Mouse (Mus musculus): ENCODE data around the gene Vav3. TPM values are rescaled to one million over a fixed set of nuclear protein-coding genes. Genes with fewer than 3 reads are reported as not detected.

Gene Vav3
- polyA plus RNA-seq, 1 experiment = 4.3 TPM

DNA sequence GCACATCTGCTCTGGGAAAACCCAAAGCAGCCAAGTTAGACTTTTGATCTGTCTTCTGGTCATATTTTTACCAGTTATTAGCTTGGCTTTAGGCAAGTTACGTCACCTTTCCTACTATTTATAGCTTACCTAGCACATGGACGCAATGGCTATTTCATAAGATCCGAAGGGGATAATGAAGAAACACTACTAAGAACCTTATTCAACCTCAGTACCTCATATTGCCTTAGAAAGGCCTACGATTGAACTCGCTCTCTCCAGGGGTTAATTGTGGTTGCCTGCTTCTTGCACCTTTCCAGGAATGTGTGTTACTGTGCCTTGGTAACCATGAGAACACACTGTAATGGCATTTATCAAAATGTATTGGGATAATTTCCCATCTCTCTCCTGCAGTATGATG is 61.1 kb downstream of the Vav3 start:
- Histone ChIP-seq H3K27me3 (ENCODE audit: control insufficient read depth, insufficient read depth, low read length) (no peaks in the 10 kb centered on the region), H3K4me1 (ENCODE audit: control insufficient read depth, insufficient read depth, low read length) (no peaks in the 10 kb centered on the region), H3K36me3 (ENCODE audit: control insufficient read depth, insufficient read depth, low read length) (no peaks in the 10 kb centered on the region), H3K4me3 (ENCODE audit: control insufficient read depth, low read depth, low read length) (no peak overlapping the region), H3K27ac (ENCODE audit: control insufficient read depth, insufficient read depth, low read depth, low read length) (no peak overlapping the region)
- TF ChIP-seq POLR2A (IDR thresholded peaks at IDR 0.05; ENCODE audit: control insufficient read depth, low read depth, low read length) (no peak), CTCF (IDR thresholded peaks at IDR 0.05; ENCODE audit: control insufficient read depth, insufficient read depth, insufficient replicate concordance, low read depth, low read length) (no peak)

DNA sequence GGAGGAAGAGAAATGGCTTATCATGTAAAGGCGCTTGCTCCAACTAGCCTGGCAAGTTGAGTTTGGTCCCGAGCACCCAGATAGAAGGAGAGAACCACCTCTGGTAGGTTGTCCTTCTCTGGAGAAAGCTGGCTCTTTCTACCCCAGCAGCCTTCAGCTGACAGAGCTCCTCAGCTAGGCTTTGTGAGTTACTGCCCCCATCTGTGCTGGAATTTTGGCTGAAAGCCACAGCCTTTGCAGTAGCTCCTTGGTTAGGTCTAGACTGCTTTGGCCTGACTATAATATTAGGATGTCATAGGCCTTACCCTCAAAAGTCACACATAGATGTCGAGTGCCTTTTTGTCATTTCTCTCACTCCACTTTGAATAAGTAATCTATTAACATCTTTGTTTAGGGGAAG is 70.8 kb downstream of the Vav3 start:
- Histone ChIP-seq H3K27me3 (ENCODE audit: control insufficient read depth, insufficient read depth, low read length) (no peaks in the 10 kb centered on the region), H3K36me3 (ENCODE audit: control insufficient read depth, insufficient read depth, low read length) (no peaks in the 10 kb centered on the region), H3K4me1 (ENCODE audit: control insufficient read depth, insufficient read depth, low read length) (no peaks in the 10 kb centered on the region), H3K4me3 (ENCODE audit: control insufficient read depth, low read depth, low read length) (no peak overlapping the region), H3K27ac (ENCODE audit: control insufficient read depth, insufficient read depth, low read depth, low read length) (no peak overlapping the region)
- no peak for TF ChIP-seq CTCF (IDR thresholded peaks at IDR 0.05; ENCODE audit: control insufficient read depth, insufficient read depth, insufficient replicate concordance, low read depth, low read length)

DNA sequence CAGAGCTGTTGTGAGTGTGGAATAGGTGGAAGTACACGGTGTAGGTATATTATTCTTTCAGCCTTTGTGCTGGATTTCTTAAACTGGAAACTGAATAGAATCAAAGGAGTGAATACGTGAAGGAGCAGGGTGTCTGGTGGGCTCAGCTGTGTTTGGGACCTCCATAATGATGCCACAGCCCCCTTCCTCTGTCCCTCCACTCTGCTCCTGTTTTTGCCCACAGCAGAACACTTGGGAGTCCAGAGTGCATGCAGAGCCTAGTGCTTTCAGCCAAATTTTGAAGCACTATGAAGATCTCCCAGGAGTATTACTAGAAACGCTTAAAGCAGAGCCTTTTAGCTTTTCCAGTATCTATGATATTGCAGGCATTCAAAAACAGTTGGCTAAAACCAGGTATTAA is 80.0 kb downstream of the Vav3 start:
- TF ChIP-seq POLR2A (IDR thresholded peaks at IDR 0.05; ENCODE audit: control insufficient read depth, low read depth, low read length) (no peak), CTCF (IDR thresholded peaks at IDR 0.05; ENCODE audit: control insufficient read depth, insufficient read depth, insufficient replicate concordance, low read depth, low read length) (no peak)
- H3K27me3 ChIP-seq (ENCODE audit: control insufficient read depth, insufficient read depth, low read length) = no peaks in the 10 kb centered on the region

DNA sequence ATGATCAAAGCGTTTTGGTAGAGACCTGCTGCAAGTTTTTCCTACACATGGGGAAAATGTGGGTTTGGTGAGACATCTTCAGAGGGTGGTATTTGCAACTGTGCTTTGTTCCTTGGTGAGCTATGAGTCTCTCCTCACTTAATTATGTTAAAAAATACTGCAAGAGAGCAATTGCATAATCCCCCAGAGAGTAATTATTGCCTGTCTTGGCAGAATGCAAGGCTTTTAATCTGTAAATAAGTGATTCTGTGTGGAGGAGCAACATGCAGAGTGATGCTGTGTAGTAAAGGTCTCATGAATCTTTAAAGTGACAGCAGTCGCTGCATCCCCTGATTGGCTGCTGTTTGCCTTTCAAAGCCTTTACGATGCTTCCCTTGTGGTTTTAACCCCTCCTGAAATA is 80.6 kb downstream of the Vav3 start:
- H3K27me3 ChIP-seq (ENCODE audit: control insufficient read depth, insufficient read depth, low read length) = no peaks in the 10 kb centered on the region
- H3K4me3 ChIP-seq (ENCODE audit: control insufficient read depth, low read depth, low read length) = no peak overlapping the region
- no peaks in the 10 kb centered on the region for H3K4me1 ChIP-seq (ENCODE audit: control insufficient read depth, insufficient read depth, low read length)
- H3K27ac ChIP-seq (ENCODE audit: control insufficient read depth, insufficient read depth, low read depth, low read length) = no peak overlapping the region
- TF ChIP-seq POLR2A (IDR thresholded peaks at IDR 0.05; ENCODE audit: control insufficient read depth, low read depth, low read length) (no peak), CTCF (IDR thresholded peaks at IDR 0.05; ENCODE audit: control insufficient read depth, insufficient read depth, insufficient replicate concordance, low read depth, low read length) (no peak)
- no peaks in the 10 kb centered on the region for H3K36me3 ChIP-seq (ENCODE audit: control insufficient read depth, insufficient read depth, low read length)

More for the DNA sequence above, 80.0 kb downstream of the Vav3 start:
- no peak overlapping the region for H3K4me3 ChIP-seq (ENCODE audit: control insufficient read depth, low read depth, low read length)
- H3K36me3 ChIP-seq (ENCODE audit: control insufficient read depth, insufficient read depth, low read length) = no peaks in the 10 kb centered on the region
- H3K4me1 ChIP-seq (ENCODE audit: control insufficient read depth, insufficient read depth, low read length) = no peaks in the 10 kb centered on the region
- H3K27ac ChIP-seq (ENCODE audit: control insufficient read depth, insufficient read depth, low read depth, low read length) = no peak overlapping the region

DNA sequence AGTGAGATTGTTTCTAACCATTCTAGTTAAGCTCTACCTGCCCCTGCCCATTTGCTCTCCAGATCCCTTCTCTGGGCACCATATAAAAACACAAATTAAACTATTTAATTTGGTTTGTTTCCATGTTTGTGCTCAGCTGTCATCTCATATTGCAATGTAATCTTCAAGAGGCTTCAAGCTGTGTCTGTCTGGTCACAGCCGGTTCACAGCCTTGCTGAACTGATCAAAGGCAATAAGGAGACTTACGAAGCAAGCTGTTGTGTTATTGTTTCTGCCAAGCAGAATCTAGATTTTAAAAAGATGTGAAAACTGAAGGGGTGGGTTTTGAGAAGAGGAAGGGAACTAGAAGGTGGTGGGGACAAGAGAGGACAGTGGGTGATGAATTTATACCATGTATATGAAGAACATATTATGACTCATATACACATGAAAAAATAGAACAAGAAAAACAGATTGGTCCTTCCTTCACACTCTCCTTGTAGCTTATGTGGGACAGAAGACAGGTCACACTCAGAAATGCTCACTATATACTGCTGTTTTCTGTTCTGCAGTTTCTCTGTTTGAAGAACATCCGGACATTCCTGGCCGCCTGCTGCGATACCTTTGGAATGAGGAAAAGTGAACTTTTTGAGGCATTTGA is 83.1 kb downstream of the Vav3 start:
- H3K27me3 ChIP-seq (ENCODE audit: control insufficient read depth, insufficient read depth, low read length) = no peaks in the 10 kb centered on the region
- no peak overlapping the region for H3K27ac ChIP-seq (ENCODE audit: control insufficient read depth, insufficient read depth, low read depth, low read length)
- H3K4me3 ChIP-seq (ENCODE audit: control insufficient read depth, low read depth, low read length) = no peak overlapping the region
- H3K36me3 ChIP-seq (ENCODE audit: control insufficient read depth, insufficient read depth, low read length) = no peaks in the 10 kb centered on the region
- H3K4me1 ChIP-seq (ENCODE audit: control insufficient read depth, insufficient read depth, low read length) = no peaks in the 10 kb centered on the region
- no peak for TF ChIP-seq CTCF (IDR thresholded peaks at IDR 0.05; ENCODE audit: control insufficient read depth, insufficient read depth, insufficient replicate concordance, low read depth, low read length)
- TF ChIP-seq POLR2A (IDR thresholded peaks at IDR 0.05; ENCODE audit: control insufficient read depth, low read depth, low read length) = no peak

DNA sequence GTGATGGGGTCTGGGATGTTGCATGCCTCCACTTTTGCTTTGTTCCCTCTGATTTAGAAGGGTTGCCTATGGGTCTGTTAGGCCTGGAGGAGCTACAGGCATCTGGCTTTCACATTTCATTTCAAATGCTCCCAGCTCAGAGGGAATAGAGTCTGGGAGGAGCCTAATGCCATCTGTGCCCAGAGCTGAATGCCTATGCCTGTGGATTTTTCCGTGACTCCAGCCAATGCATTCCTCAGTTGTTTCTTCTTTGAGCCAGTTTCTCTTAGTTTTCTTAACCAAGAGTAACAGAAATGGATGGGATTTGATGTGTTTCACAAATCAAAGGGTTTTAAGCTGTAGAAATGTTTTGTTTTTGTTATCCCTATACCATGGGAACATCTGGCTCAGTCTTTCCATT is 90.8 kb downstream of the Vav3 start:
- Histone ChIP-seq H3K36me3 (ENCODE audit: control insufficient read depth, insufficient read depth, low read length) (no peaks in the 10 kb centered on the region), H3K4me3 (ENCODE audit: control insufficient read depth, low read depth, low read length) (no peak overlapping the region)
- TF ChIP-seq CTCF (IDR thresholded peaks at IDR 0.05; ENCODE audit: control insufficient read depth, insufficient read depth, insufficient replicate concordance, low read depth, low read length) (no peak), POLR2A (IDR thresholded peaks at IDR 0.05; ENCODE audit: control insufficient read depth, low read depth, low read length) (no peak)

DNA sequence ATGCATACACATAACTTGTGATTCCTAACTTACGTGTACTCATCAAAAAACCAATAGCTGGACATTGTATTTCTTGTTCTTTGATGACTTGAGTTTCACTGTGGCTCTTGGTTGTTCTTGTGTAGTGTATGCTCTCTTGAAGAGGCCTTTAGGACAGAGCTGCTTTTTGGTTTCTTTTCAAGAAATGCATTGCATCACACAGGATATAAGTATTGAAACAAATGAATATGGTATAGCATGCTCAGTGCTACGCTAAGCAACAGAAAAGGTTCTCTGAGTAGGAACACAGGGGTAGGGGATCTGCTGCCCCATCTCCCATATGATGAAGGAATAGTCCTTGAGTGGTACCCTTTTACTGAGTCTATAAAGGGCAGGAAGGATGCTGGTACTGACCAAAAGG is 98.1 kb downstream of the Vav3 start:
- Histone ChIP-seq H3K27me3 (ENCODE audit: control insufficient read depth, insufficient read depth, low read length) (no peaks in the 10 kb centered on the region), H3K4me1 (ENCODE audit: control insufficient read depth, insufficient read depth, low read length) (no peaks in the 10 kb centered on the region), H3K36me3 (ENCODE audit: control insufficient read depth, insufficient read depth, low read length) (no peaks in the 10 kb centered on the region), H3K4me3 (ENCODE audit: control insufficient read depth, low read depth, low read length) (no peak overlapping the region), H3K27ac (ENCODE audit: control insufficient read depth, insufficient read depth, low read depth, low read length) (no peak overlapping the region)
- TF ChIP-seq POLR2A (IDR thresholded peaks at IDR 0.05; ENCODE audit: control insufficient read depth, low read depth, low read length) (no peak), CTCF (IDR thresholded peaks at IDR 0.05; ENCODE audit: control insufficient read depth, insufficient read depth, insufficient replicate concordance, low read depth, low read length) (no peak)

More for the DNA sequence above, 90.8 kb downstream of the Vav3 start:
- Histone ChIP-seq H3K27ac (ENCODE audit: control insufficient read depth, insufficient read depth, low read depth, low read length) (no peak overlapping the region), H3K4me1 (ENCODE audit: control insufficient read depth, insufficient read depth, low read length) (no peaks in the 10 kb centered on the region), H3K27me3 (ENCODE audit: control insufficient read depth, insufficient read depth, low read length) (no peaks in the 10 kb centered on the region)

DNA sequence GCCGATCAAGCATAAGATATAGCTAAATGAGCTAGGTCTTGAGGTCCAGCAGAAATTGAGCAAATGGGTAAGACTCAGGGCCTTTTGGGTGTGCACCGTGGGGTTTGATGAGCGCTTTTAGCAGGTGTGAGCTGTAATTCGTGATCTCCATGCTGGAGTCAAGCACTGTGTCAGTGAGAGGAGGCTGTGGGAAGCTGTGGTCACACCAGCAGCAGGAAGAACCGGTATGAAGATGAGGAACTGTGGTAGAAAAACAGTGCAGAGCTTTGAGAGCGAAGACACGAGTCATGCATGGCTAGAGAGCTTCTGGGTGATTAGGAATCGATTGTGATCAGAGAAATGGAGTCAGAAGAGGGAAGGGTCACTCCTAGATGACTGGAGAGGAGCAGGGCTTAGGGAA is 98.8 kb downstream of the Vav3 start:
- no peaks in the 10 kb centered on the region for H3K27me3 ChIP-seq (ENCODE audit: control insufficient read depth, insufficient read depth, low read length)
- no peak for TF ChIP-seq CTCF (IDR thresholded peaks at IDR 0.05; ENCODE audit: control insufficient read depth, insufficient read depth, insufficient replicate concordance, low read depth, low read length)
- no peak for TF ChIP-seq POLR2A (IDR thresholded peaks at IDR 0.05; ENCODE audit: control insufficient read depth, low read depth, low read length)
- no peak overlapping the region for H3K27ac ChIP-seq (ENCODE audit: control insufficient read depth, insufficient read depth, low read depth, low read length)
- H3K4me1 ChIP-seq (ENCODE audit: control insufficient read depth, insufficient read depth, low read length) = no peaks in the 10 kb centered on the region
- H3K36me3 ChIP-seq (ENCODE audit: control insufficient read depth, insufficient read depth, low read length) = no peaks in the 10 kb centered on the region
- H3K4me3 ChIP-seq (ENCODE audit: control insufficient read depth, low read depth, low read length) = no peak overlapping the region

Measured in testis, adult 2 months (tissue).